Mouse (Mus musculus): ENCODE results near the gene Hnrnpll.

DNA sequence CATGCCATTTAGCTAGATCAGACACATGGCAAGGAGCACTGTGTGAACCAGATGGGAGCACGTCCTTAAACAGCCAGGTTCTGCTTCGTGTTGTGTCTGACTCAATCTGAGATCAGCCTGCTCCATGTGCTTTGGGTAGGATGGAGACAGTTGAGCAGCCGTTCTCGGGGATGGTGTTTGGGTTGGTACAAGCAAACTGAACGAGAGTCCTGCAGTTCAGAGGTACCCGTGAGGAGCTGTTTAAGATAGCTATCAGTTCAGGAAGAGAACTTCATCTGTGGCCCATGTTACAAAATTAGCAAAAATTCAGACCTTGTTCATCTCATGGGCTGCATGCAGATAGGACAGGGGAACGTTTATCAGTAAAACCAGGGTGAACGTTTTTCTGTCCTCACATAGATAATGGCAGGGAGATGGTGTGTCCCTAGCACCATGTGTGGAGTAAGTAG, 47.7 kb downstream of the Hnrnpll start:
- TF ChIP-seq GATA1 (IDR thresholded peaks at IDR 0.05; ENCODE audit: borderline replicate concordance, low read length) (no peak), FLI1 (IDR thresholded peaks at IDR 0.05; ENCODE audit: low read length) (no peak)

All from megakaryocyte, embryonic 14.5 days (primary cell).